Mouse (Mus musculus): ENCODE results near the gene Calhm5. TPM values are rescaled to one million over a fixed set of nuclear protein-coding genes. Genes with fewer than 3 reads are reported as not detected.

Gene Calhm5
- polyA plus RNA-seq, 1 experiment from 2014 or later, result 0.70 TPM

DNA sequence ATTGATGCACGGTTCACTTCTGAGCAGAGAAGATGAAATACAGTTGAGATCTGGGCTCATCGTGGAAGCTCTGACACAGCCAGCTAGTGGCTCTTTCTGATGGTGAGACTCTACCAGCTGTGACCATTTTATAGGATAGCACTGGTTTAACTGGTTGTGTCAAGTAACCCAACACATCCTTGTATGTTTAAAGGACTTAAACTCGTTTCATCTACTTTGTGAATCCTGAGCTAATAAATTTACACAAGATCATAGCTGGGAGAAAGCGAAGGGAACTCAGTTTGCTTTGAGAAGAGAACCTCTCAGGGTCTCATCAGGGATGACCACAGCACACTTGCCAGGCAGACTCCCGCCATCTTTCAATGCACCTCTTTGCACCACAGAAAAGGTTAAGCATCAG, 52.1 kb downstream of the Calhm5 start, which contains the start of gene Calhm4:
Gene Calhm4, minus strand, starts transcription at position 101 of the 400 bp plus-strand sequence.
- WGBS, result 79% methylated on average over 5 of the region's 5 CpGs
- H3K36me3 ChIP-seq, result no peaks in the 10 kb centered on the region
- H3K4me1 ChIP-seq, result no peaks in the 10 kb centered on the region
- no peak within 1 kb of the TSS for H3K4me3 ChIP-seq
- no peak within 1 kb of the TSS for H3K27ac ChIP-seq
- no peaks in the 10 kb centered on the region for H3K27me3 ChIP-seq (ENCODE audit: insufficient read depth, poor library complexity, severe bottlenecking)
- DNase-seq (ENCODE audit: low spot score), result no peak
- no peaks in the 10 kb centered on the region for H3K9me3 ChIP-seq

Other genes starting within 250 kb of the Calhm5 start
- gene Sult3a1, start 238.8 kb downstream of the Calhm5 start, polyA plus RNA-seq (2016; fragmentation: Nextera tagmentation; extraction: Ambion mirVana), result not detected in 2 replicates
- not detected in 2 replicates for gene Rsph4a, start 191.4 kb downstream of the Calhm5 start, polyA plus RNA-seq (2016; fragmentation: Nextera tagmentation; extraction: Ambion mirVana)
- gene Zup1, start 145.2 kb downstream of the Calhm5 start, polyA plus RNA-seq (2016; fragmentation: Nextera tagmentation; extraction: Ambion mirVana), result 14.5 and 18.7 TPM in 2 replicates
- gene Rwdd1, start 76.9 kb downstream of the Calhm5 start, polyA plus RNA-seq (2016; fragmentation: Nextera tagmentation; extraction: Ambion mirVana), result 106 and 125 TPM in 2 replicates
- gene Trappc3l, start 58.9 kb downstream of the Calhm5 start, polyA plus RNA-seq (2016; fragmentation: Nextera tagmentation; extraction: Ambion mirVana), result not detected in 2 replicates
- gene Calhm4, start 52.2 kb downstream of the Calhm5 start, polyA plus RNA-seq (2016; fragmentation: Nextera tagmentation; extraction: Ambion mirVana), result 0.04 TPM in 1 of 2 replicates, not detected in the other
- gene Calhm6, start 31.5 kb upstream of the Calhm5 start, polyA plus RNA-seq (2016; fragmentation: Nextera tagmentation; extraction: Ambion mirVana), result 0.48 and 0.88 TPM in 2 replicates
- 20.9 and 22.8 TPM in 2 replicates for gene Dse, start 111.2 kb upstream of the Calhm5 start, polyA plus RNA-seq (2016; fragmentation: Nextera tagmentation; extraction: Ambion mirVana)
- gene Tspyl1, start 185.7 kb upstream of the Calhm5 start, polyA plus RNA-seq (2016; fragmentation: Nextera tagmentation; extraction: Ambion mirVana), result 57.5 and 69.9 TPM in 2 replicates
- gene Tspyl4, start 200.9 kb upstream of the Calhm5 start, polyA plus RNA-seq (2016; fragmentation: Nextera tagmentation; extraction: Ambion mirVana), result 20.7 and 21.7 TPM in 2 replicates